Mouse (Mus musculus): ENCODE data around the gene Fancd2.

DNA sequence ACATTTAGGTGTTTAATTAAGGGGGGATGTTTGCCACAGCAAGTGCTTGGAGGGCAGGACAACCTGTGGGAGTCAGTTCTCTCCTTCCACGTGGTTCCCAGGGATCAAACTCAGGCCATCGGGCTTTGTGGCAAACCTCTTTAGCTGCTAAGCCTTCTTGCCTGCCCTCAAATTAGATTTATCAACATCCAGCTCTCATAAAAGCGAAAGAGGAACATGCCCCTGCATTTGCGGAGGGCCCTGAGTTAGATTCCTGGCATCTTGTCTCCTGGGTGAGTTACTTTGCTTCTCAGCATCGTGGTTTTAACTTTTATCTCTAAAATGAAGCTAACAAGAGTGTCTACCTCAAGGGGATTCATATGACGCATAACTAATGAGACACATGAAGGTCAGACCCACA, 32.1 kb upstream of the Fancd2 start:
- TF ChIP-seq CTCF (IDR thresholded peaks at IDR 0.05; ENCODE audit: low read depth, low read length) = no peak
- TF ChIP-seq POLR2A (IDR thresholded peaks at IDR 0.05; ENCODE audit: extremely low read depth, insufficient read depth, low read length) = no peak

Measured in liver, adult 2 months (tissue).